Mouse (Mus musculus): Measurements from ENCODE around the gene Slc39a11. TPM values are rescaled to one million over a fixed set of nuclear protein-coding genes. Genes with fewer than 3 reads are reported as not detected.

Slc39a11 gene
- polyA plus RNA-seq, 1 experiment from 2014 or later = 22.4 TPM

DNA sequence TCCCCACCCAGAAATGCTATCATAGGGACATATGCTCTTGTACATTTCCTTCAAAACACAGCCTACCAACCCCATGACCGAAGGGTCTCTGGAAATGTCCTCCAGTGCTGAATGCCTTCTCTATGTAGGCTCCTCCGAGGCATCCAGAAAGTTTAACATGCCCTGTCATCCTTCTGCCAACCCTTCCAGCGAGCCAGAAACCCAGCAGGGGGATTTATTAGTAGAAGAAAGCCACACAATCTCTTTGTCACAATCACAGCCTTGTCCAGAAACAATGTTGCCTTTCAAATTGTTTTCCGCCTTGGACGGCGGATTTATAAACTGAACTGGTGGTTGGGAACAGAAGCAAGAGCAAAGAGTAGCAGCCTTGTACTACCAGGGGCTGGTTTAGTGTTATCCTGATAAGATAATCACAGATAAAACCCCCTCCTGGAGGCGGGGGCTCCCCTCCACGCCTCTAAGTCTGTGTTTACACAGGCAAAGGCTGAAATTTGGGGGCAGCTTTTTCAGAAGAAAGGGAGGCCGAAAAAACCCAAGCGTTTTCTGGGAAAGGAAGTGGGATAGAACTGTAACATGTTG, 372.8 kb downstream of the Slc39a11 start:
- H3K27me3 ChIP-seq = no peaks in the 10 kb centered on the region
- ATAC-seq (no peak), DNase-seq (ENCODE audit: low read depth, low spot score) (no peak)
- ChIA-PET CTCF (no interaction called here), POLR2A (no interaction called here)
- TF ChIP-seq CTCF (IDR thresholded peaks at IDR 0.05) = no peak
- in situ Hi-C loops (cut with MboI; ENCODE audit: low pct_unique_long_range_greater_than_20kb) = no loop called here

DNA sequence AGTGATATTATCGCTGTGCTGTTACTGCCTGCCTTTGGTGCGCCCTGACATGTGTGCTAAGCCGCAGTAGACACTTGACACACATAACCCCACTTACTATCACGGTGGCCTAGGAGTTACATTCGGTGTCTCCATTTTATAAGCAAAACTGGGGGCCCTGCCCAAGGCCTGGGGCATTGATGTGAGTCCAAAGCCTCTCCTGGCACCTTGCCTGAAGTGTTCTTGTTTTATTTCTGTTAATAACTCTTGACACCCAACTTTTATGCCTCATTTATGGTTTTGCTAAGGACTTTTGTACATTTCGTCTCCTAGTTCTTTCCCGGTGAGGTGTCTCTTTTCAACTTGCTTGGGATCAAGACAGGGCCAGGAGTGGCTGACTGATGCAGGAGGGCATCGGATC, 373.4 kb downstream of the Slc39a11 start:
- in situ Hi-C loops (cut with MboI; ENCODE audit: low pct_unique_long_range_greater_than_20kb) = no loop called here
- POLR2A ChIA-PET = no interaction called here
- CTCF ChIA-PET = no interaction called here
- H3K27me3 ChIP-seq = no peaks in the 10 kb centered on the region
- ATAC-seq = no peak
- DNase-seq (ENCODE audit: low read depth, low spot score) = no peak
- TF ChIP-seq CTCF (IDR thresholded peaks at IDR 0.05) = no peak

DNA sequence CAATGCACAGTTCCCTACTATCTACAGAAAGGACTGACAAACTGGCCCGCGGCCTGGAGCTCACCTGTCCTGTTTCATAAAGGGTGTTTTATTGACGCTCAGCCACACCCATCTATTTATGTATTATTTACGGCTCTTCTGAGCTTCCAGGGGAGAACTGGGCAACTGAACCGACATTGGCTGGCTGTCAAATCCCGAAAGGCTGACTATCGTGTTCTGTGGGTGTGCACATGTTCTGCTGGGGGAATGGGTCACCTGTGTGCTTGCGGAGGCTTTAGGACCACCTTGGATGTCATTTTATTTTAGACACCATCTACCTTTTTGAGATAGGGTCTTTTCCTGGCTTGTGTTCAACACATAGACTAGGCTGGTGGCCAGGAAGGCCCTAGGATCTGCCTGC, 375.8 kb downstream of the Slc39a11 start:
- in situ Hi-C loops (cut with MboI; ENCODE audit: low pct_unique_long_range_greater_than_20kb) = no loop called here

DNA sequence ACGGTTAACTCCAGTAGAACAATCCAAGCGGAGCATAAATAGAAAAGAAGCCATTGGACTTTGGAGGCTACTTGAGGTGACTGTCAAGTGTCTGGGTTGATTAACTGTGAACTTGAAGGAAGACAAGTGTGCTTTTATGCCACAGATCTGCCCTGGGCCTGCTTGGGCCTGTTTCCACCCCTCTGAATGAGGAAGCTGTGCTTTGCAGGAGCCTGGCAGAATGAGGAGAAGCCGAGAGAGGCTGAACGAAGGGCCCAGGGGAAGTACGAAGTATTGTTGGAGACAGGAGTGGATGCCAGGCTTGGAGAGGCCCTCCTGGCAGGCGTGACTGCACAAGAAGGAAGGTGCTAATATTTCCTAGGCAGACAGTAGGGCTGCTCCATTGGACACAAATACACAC, 378.0 kb downstream of the Slc39a11 start:
- TF ChIP-seq CTCF (IDR thresholded peaks at IDR 0.05) = no peak
- CTCF ChIA-PET = no interaction called here
- in situ Hi-C loops (cut with MboI; ENCODE audit: low pct_unique_long_range_greater_than_20kb) = no loop called here
- no peak for ATAC-seq
- POLR2A ChIA-PET = no interaction called here
- no peak for DNase-seq (ENCODE audit: low read depth, low spot score)
- H3K27me3 ChIP-seq = no peaks in the 10 kb centered on the region

More for the DNA sequence above, 375.8 kb downstream of the Slc39a11 start:
- DNase-seq (ENCODE audit: low read depth, low spot score) (no peak), ATAC-seq (no peak)
- ChIA-PET CTCF (no interaction called here), POLR2A (interaction anchor here (0.6 kb wide), 1 partner anchor 33 kb away, joined by 3 read pairs; no protein-coding TSS in a partner anchor)
- no peaks in the 10 kb centered on the region for H3K27me3 ChIP-seq
- no peak for TF ChIP-seq CTCF (IDR thresholded peaks at IDR 0.05)

DNA sequence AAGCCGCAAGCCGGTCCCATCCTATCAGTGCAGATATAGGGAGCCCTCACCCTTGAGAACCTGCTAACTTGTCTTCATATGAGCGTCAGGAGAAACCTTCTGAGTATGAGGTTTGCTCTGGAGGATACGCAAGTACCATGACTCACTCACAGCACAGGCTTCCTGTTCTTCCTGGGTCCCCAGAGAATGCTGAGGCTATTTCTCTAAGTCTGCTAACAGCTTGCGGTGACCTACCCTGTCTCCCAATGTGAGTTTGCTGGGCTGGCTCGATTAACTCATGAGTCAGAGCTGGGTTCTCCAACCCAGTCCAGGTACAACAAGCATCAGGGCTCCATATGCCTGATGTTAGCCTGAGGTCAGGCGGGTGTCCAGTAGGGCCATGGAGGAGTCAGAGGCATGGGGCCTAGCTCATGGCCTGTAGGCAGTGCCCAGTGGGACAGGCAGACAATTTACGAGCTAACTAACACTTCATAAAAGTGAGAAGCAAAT, 381.0 kb downstream of the Slc39a11 start:
- no peak for DNase-seq (ENCODE audit: low read depth, low spot score)
- POLR2A ChIA-PET = no interaction called here
- H3K27me3 ChIP-seq = no peaks in the 10 kb centered on the region
- in situ Hi-C loops (cut with MboI; ENCODE audit: low pct_unique_long_range_greater_than_20kb) = no loop called here
- CTCF ChIA-PET = no interaction called here
- TF ChIP-seq CTCF (IDR thresholded peaks at IDR 0.05) = no peak
- no peak for ATAC-seq

DNA sequence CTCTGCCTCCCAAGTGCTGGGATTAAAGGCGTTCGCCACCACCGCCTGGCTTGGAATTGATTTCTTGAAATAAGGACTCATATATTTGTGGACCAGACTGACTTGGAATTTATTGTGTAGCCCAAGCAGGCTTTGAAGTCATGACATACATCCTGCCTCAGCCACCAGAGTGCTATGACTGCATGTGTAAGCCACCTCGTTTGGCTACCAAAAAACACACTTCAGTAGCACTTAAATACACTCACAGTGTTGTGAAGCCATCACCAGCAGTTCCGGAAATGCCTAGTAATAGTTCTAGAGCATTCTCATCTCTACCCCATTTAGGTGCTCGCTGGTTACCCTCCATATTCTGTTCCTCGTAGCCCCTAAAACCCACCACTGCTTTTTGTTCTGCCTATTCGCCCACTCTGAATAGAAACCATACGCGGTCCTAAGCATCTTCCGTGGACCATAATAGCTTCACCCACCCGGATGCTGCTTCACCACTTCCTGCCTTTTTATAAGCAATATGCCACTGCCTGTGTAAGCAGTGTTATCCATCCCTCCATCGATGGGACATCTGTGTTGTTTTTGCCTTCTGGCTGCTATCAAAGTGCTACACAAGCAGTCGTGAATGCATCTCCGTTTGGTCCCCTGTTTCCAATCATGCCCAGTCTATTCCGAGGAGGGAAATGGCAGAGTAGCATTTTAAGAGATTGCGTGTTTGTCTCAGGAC, 382.2 kb downstream of the Slc39a11 start:
- ChIA-PET POLR2A (no interaction called here), CTCF (interaction anchor here (1.2 kb wide), 1 partner anchor 13 kb away, joined by 3 read pairs; no protein-coding TSS in a partner anchor)
- in situ Hi-C loops (cut with MboI; ENCODE audit: low pct_unique_long_range_greater_than_20kb) = no loop called here
- no peaks in the 10 kb centered on the region for H3K27me3 ChIP-seq
- TF ChIP-seq CTCF (IDR thresholded peaks at IDR 0.05) = no peak
- ATAC-seq = no peak
- no peak for DNase-seq (ENCODE audit: low read depth, low spot score)

DNA sequence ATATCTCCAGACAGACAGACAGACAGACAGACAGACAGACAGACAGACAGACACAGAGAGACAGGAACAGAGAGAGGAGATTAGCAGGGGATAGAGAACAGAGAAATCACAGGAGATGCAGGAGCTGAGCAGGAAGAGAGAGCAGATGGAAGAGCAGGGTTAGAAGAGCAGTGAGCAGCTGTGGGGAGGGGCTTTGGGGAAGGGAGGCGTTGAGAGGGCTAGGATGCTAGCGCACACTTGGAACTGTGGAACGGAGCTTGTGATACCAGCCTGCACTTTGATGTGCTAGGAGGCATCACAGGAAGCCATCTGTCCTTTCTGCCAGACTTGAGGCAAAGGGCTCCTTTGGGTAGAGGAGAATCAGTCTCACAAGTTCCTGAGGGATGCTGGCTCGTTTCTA, 383.2 kb downstream of the Slc39a11 start:
- POLR2A ChIA-PET = interaction anchor here (0.7 kb wide), 1 partner anchor 68 kb away, joined by 3 read pairs; no protein-coding TSS in a partner anchor
- no peaks in the 10 kb centered on the region for H3K27me3 ChIP-seq
- in situ Hi-C loops (cut with MboI; ENCODE audit: low pct_unique_long_range_greater_than_20kb) = no loop called here
- CTCF ChIA-PET = interaction anchor here (1.2 kb wide), 1 partner anchor 14 kb away, joined by 3 read pairs; no protein-coding TSS in a partner anchor
- DNase-seq (ENCODE audit: low read depth, low spot score) = no peak
- no peak for ATAC-seq
- TF ChIP-seq CTCF (IDR thresholded peaks at IDR 0.05) = no peak

DNA sequence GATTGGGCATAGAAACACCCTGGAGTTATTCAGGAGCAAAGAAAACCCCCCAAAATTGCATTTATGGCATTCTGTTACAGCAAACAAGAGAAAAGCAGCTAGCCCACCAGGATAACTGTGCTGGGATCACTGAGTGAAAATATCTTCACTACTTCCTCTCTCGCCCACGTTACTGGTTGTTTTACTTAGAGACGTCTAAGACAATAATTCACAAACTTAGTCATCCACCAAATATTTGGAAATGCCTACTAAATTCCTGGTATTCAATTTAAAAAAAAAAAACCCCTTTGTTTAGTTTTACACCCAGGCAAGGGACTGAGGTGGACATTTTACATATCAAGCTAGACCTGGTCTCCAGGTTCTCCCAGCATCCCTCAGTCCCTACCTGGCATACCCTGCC, 384.3 kb downstream of the Slc39a11 start:
- no peak for TF ChIP-seq CTCF (IDR thresholded peaks at IDR 0.05)
- no peaks in the 10 kb centered on the region for H3K27me3 ChIP-seq
- DNase-seq (ENCODE audit: low read depth, low spot score) (peak; percentile 38), ATAC-seq (peak; percentile 73)
- in situ Hi-C loops (cut with MboI; ENCODE audit: low pct_unique_long_range_greater_than_20kb) = no loop called here
- CTCF ChIA-PET = interaction anchor here (1.2 kb wide), 1 partner anchor 91 kb away, joined by 3 read pairs; no protein-coding TSS in a partner anchor
- POLR2A ChIA-PET = no interaction called here

DNA sequence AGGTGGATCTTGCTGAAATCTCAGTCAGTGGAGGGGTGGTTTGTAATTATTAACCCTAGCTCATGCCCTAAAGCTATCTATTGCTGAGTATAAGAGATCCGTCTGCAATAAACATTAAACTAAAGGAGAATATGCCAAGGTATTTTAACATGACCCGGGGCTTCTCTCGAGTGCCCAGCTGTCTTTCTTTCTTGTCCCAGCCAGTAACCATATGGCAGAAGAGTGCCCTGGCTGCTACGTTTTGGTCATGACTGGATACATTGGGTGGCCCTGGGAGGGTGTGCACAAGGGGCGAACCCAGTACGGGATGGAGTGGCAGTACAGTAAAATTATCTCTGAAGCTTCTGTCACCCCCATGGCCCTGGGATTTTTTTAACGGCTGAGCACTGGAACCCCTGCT, 385.9 kb downstream of the Slc39a11 start:
- no peaks in the 10 kb centered on the region for H3K27me3 ChIP-seq
- TF ChIP-seq CTCF (IDR thresholded peaks at IDR 0.05) = no peak
- ChIA-PET CTCF (no interaction called here), POLR2A (no interaction called here)
- DNase-seq (ENCODE audit: low read depth, low spot score) (no peak), ATAC-seq (no peak)
- in situ Hi-C loops (cut with MboI; ENCODE audit: low pct_unique_long_range_greater_than_20kb) = no loop called here

DNA sequence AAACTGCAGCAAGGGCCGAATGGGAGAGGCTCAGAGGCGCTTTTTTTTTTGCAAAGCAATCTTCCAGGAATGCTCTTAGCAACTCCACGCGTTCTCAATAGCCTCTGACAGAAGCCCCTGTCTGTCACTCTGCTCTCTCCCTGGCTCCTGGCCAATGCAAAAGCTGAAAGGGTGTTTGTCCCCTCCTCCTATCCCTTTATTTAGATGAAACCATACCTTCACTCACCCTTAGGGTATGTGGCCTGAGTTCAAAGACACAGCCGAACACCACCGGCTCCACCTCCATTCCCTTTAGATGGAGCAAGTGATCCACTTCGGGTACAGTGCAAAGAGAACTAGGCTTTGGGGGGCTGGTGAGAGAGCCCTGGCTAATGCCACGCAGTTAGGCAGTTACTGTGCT, 387.8 kb downstream of the Slc39a11 start:
- in situ Hi-C loops (cut with MboI; ENCODE audit: low pct_unique_long_range_greater_than_20kb) = no loop called here
- DNase-seq (ENCODE audit: low read depth, low spot score) (no peak), ATAC-seq (no peak)
- no peaks in the 10 kb centered on the region for H3K27me3 ChIP-seq
- ChIA-PET POLR2A (interaction anchor here (0.6 to 1.0 kb wide), 2 partner anchors 35 to 229 kb away, joined by 3 read pairs; no protein-coding TSS in a partner anchor), CTCF (interaction anchor here (0.8 to 1.0 kb wide), 2 partner anchors 16 to 356 kb away, joined by 3 read pairs; no protein-coding TSS in a partner anchor)
- TF ChIP-seq CTCF (IDR thresholded peaks at IDR 0.05) = no peak

DNA sequence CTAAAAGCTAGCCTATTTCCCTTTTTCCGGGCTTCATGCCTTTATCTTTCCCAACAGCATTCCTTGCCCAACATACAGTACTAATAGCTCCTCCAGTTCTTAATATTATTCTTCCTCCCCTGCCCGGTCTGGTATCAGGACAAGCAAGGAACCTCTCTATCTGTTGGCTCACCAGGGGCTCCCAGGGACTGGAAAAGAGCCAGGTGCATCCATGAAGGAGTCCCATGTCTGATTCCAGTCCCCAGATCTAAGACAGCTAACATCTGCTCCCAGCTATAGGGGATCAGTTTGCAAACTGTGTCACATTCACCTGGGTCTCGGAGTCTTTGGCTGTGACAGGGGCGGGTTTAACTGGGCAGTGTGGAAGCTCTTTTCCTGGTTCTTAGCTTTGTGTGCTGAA, 388.5 kb downstream of the Slc39a11 start:
- POLR2A ChIA-PET = interaction anchor here (1.0 kb wide), 1 partner anchor 36 kb away, joined by 3 read pairs; no protein-coding TSS in a partner anchor
- CTCF ChIA-PET = interaction anchor here (0.8 to 1.0 kb wide), 3 partner anchors 15 to 357 kb away, joined by 3 read pairs; no protein-coding TSS in a partner anchor
- no peaks in the 10 kb centered on the region for H3K27me3 ChIP-seq
- DNase-seq (ENCODE audit: low read depth, low spot score) = no peak
- in situ Hi-C loops (cut with MboI; ENCODE audit: low pct_unique_long_range_greater_than_20kb) = no loop called here
- ATAC-seq = no peak
- no peak for TF ChIP-seq CTCF (IDR thresholded peaks at IDR 0.05)
